Mouse (Mus musculus) myocyte (in vitro differentiated cells): ENCODE measurements around the gene Smpdl3a. TPM values are rescaled to one million over a fixed set of nuclear protein-coding genes. Genes with fewer than 3 reads are reported as not detected.

ENCODE experiments used
- H3K27me3 ChIP-seq: one replicate; pipeline ENCODE4 v1.6.1; 2011; ENCODE audit not compliant: control insufficient read depth, insufficient read depth, insufficient read length
- H3K36me3 ChIP-seq: one replicate; pipeline ENCODE4 v1.6.1; 2011; ENCODE audit not compliant: control insufficient read depth, insufficient read depth
- H3K4me2 ChIP-seq: one replicate; pipeline ENCODE4 v1.6.1; 2011; ENCODE audit warnings: low read depth, control low read depth
- H3K4me3 ChIP-seq: one replicate; pipeline ENCODE4 v1.5.1; 2011; ENCODE audit warnings: mild to moderate bottlenecking, control low read depth, moderate library complexity
- H3K79me2 ChIP-seq: one replicate; pipeline ENCODE4 v1.6.1; 2011; ENCODE audit not compliant: control insufficient read depth, insufficient read depth
- H3ac ChIP-seq: one replicate; pipeline ENCODE4 v1.6.1; 2011; ENCODE audit not compliant: control insufficient read depth, insufficient read length
- CEBPB ChIP-seq: IDR thresholded peaks from 2 replicates; pipeline ENCODE4 v1.6.1; 2011; ENCODE audit warnings: mild to moderate bottlenecking, moderate library complexity; ENCODE audit not compliant: poor library complexity, insufficient read depth, severe bottlenecking
- E2F4 ChIP-seq: IDR thresholded peaks from one replicate; pipeline ENCODE4 v1.6.1; 2011; ENCODE audit warnings: mild to moderate bottlenecking, control low read depth, moderate library complexity; ENCODE audit not compliant: insufficient read depth
- MAX ChIP-seq: IDR thresholded peaks from one replicate; pipeline ENCODE4 v1.6.1; 2011; ENCODE audit warnings: low read depth, mild to moderate bottlenecking, control low read depth
- MYOD1 ChIP-seq, 3 experiments: IDR thresholded peaks; one replicate each; pipeline ENCODE4 v1.6.1; 2011; ENCODE audit warnings: control low read depth in 2 of 3, low read depth in 2 of 3, mild to moderate bottlenecking in 2 of 3, moderate library complexity in 1 of 3; ENCODE audit not compliant: insufficient read length in 2 of 3, control insufficient read depth in 1 of 3
- MYOG ChIP-seq, 3 experiments: IDR thresholded peaks; one replicate each; pipeline ENCODE4 v1.6.1; 2011; ENCODE audit warnings: control low read depth in 2 of 3, low read depth in 2 of 3, mild to moderate bottlenecking in 2 of 3; ENCODE audit not compliant: insufficient read length in 2 of 3, control insufficient read depth in 1 of 3, insufficient read depth in 1 of 3
- POLR2A ChIP-seq: IDR thresholded peaks from one replicate; pipeline ENCODE4 v1.6.1; 2011; ENCODE audit warnings: low read depth, mild to moderate bottlenecking, control low read depth, moderate library complexity; ENCODE audit not compliant: insufficient read length
- POLR2AphosphoS2 ChIP-seq: IDR thresholded peaks from one replicate; pipeline ENCODE4 v1.6.1; 2011; ENCODE audit warnings: low read depth, control low read depth; ENCODE audit not compliant: insufficient read length
- REST ChIP-seq: IDR thresholded peaks from one replicate; pipeline ENCODE4 v1.6.1; 2011; ENCODE audit warnings: mild to moderate bottlenecking, control low read depth, moderate library complexity; ENCODE audit not compliant: insufficient read depth, insufficient read length
- SRF ChIP-seq: IDR thresholded peaks from one replicate; pipeline ENCODE4 v1.6.1; 2011; ENCODE audit warnings: low read depth; ENCODE audit not compliant: control insufficient read depth, insufficient read length
- TCF12 ChIP-seq: IDR thresholded peaks from one replicate; pipeline ENCODE4 v1.6.1; 2011; ENCODE audit warnings: mild to moderate bottlenecking, control low read depth; ENCODE audit not compliant: poor library complexity, insufficient read depth, severe bottlenecking
- TCF3 ChIP-seq: IDR thresholded peaks from one replicate; pipeline ENCODE4 v1.6.1; 2011; ENCODE audit warnings: low read depth, control low read depth; ENCODE audit not compliant: insufficient read length
- USF1 ChIP-seq: IDR thresholded peaks from one replicate; pipeline ENCODE4 v1.6.1; 2011; ENCODE audit warnings: low read depth, mild to moderate bottlenecking, control low read depth, moderate library complexity
- polyA plus RNA-seq: library from polyadenylated mRNA; unstranded; fragments of >200 nt; fragmentation: generic; extraction: Trizol; gene quantifications from one replicate; pipeline ENCODE4 v1.2.1, GENCODE M21; 2012; ENCODE audit warnings: missing spikeins

Smpdl3a gene
- polyA plus RNA-seq, 1 experiment: 6.4 TPM

DNA sequence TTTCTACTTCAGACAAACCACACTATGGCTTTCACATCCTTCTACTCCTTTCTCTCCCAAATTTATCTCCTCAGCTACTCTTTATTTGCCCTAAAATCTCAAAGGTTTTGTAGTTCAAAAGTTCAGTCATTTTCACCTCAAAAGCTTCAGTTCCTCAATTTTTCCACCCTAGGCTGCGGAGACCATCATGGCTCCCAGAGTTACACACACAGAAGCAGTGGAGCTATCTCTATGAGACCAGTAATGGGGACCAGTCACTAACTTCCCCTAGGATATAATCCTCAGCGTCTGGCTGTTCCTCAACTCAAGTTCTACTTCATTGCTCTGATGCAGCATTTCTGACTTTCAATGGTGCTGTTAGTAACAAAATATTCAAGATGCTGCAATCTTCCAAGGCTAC is 35.1 kb upstream of the Smpdl3a start:
- H3ac ChIP-seq: no peak overlapping the region
- H3K27me3 ChIP-seq: no peaks in the 10 kb centered on the region
- no peak overlapping the region for H3K4me2 ChIP-seq
- TF ChIP-seq SRF (no peak), CEBPB (no peak), POLR2AphosphoS2 (no peak), TCF3 (no peak), REST (no peak), MYOD1 (IDR thresholded peaks at IDR 0.05; ENCODE audit: control insufficient read depth in 1 of 3, insufficient read length in 2 of 3, low read depth in 2 of 3) (no peak), MAX (no peak), POLR2A (no peak), USF1 (no peak), TCF12 (no peak), MYOG (IDR thresholded peaks at IDR 0.05; ENCODE audit: control insufficient read depth in 1 of 3, insufficient read depth in 1 of 3, insufficient read length in 2 of 3, low read depth in 2 of 3) (no peak), E2F4 (no peak)
- no peaks in the 10 kb centered on the region for H3K36me3 ChIP-seq
- no peak overlapping the region for H3K4me3 ChIP-seq
- H3K79me2 ChIP-seq: no peaks in the 10 kb centered on the region

DNA sequence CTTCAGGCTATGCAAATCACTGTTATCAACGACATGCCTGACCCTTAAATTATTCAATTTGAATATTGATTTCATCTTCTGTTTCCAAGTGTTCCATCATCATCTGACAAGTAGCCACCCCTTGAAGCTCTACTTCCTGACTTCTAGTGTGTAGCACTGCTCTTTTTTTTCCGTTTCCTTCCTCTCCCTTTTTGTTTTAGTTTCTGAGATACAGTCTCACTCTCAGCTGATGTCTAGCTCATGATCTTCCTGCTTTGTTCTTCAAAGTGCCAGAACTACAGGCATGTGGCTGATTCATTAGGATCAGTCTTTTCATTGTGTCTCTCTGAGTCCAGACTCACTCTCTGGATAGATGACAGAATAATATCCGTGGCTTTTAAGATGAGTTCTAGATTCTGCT is 33.4 kb upstream of the Smpdl3a start:
- Histone ChIP-seq H3K79me2 (no peaks in the 10 kb centered on the region), H3K36me3 (no peaks in the 10 kb centered on the region), H3K4me3 (no peak overlapping the region), H3ac (no peak overlapping the region), H3K27me3 (no peaks in the 10 kb centered on the region), H3K4me2 (no peak overlapping the region)
- TF ChIP-seq MYOD1 (IDR thresholded peaks at IDR 0.05; ENCODE audit: control insufficient read depth in 1 of 3, insufficient read length in 2 of 3, low read depth in 2 of 3) (no peak), TCF3 (no peak), TCF12 (no peak), SRF (no peak), CEBPB (no peak), MYOG (IDR thresholded peaks at IDR 0.05; ENCODE audit: control insufficient read depth in 1 of 3, insufficient read depth in 1 of 3, insufficient read length in 2 of 3, low read depth in 2 of 3) (no peak), POLR2A (no peak), REST (no peak), E2F4 (no peak), USF1 (no peak), MAX (no peak), POLR2AphosphoS2 (no peak)

- TF ChIP-seq CEBPB: no peak
- no peak for TF ChIP-seq E2F4
- no peak for TF ChIP-seq TCF12
- no peak for TF ChIP-seq MYOG (IDR thresholded peaks at IDR 0.05; ENCODE audit: control insufficient read depth in 1 of 3, insufficient read depth in 1 of 3, insufficient read length in 2 of 3, low read depth in 2 of 3)
- TF ChIP-seq MYOD1 (IDR thresholded peaks at IDR 0.05; ENCODE audit: control insufficient read depth in 1 of 3, insufficient read length in 2 of 3, low read depth in 2 of 3): no peak
- TF ChIP-seq POLR2AphosphoS2: no peak
- no peak for TF ChIP-seq SRF
- no peak for TF ChIP-seq USF1
- no peak for TF ChIP-seq TCF3
- TF ChIP-seq MAX: no peak
- no peak for TF ChIP-seq REST
- H3K79me2 ChIP-seq: no peaks in the 10 kb centered on the region
- no peak overlapping the region for H3K4me3 ChIP-seq
- no peak overlapping the region for H3ac ChIP-seq
- no peak overlapping the region for H3K4me2 ChIP-seq
- H3K27me3 ChIP-seq: no peaks in the 10 kb centered on the region
- H3K36me3 ChIP-seq: no peaks in the 10 kb centered on the region
Observed at GRCm38 (mm10) chr10:57763044-57763443, 31.1 kb upstream of the Smpdl3a start.

- no peak for TF ChIP-seq POLR2AphosphoS2
- TF ChIP-seq TCF3: no peak
- no peak for TF ChIP-seq USF1
- no peak for TF ChIP-seq POLR2A
- TF ChIP-seq E2F4: no peak
- TF ChIP-seq MYOD1 (IDR thresholded peaks at IDR 0.05; ENCODE audit: control insufficient read depth in 1 of 3, insufficient read length in 2 of 3, low read depth in 2 of 3): no peak
- no peak for TF ChIP-seq MAX
- TF ChIP-seq MYOG (IDR thresholded peaks at IDR 0.05; ENCODE audit: control insufficient read depth in 1 of 3, insufficient read depth in 1 of 3, insufficient read length in 2 of 3, low read depth in 2 of 3): no peak
- no peak for TF ChIP-seq CEBPB
- no peak for TF ChIP-seq SRF
- no peak for TF ChIP-seq REST
- TF ChIP-seq TCF12: no peak
- Histone ChIP-seq H3K79me2 (no peaks in the 10 kb centered on the region), H3K27me3 (no peaks in the 10 kb centered on the region), H3ac (no peak overlapping the region), H3K4me3 (no peak overlapping the region), H3K4me2 (no peak overlapping the region), H3K36me3 (no peaks in the 10 kb centered on the region)
Observed at GRCm38 (mm10) chr10:57783289-57784130, 10.6 kb upstream of the Smpdl3a start.
